Mouse (Mus musculus) left cerebral cortex, postnatal 36 days (tissue): ENCODE data around the gene Tmco5b. TPM values are rescaled to one million over a fixed set of nuclear protein-coding genes. Genes with fewer than 3 reads are reported as not detected.

Experiments
- DNase-seq, 2 experiments: peaks; one replicate each; pipeline ENCODE4 v3.0.0; 2021 to 2022; ENCODE audit warnings: low spot score in 2 of 2, mixed read lengths in 1 of 2
- intact Hi-C: fragments of 180-260 bp; cut with DNase I; formaldehyde crosslinking; loops from one replicate; pipeline ENCODE4 v1.15.1; 2025
- total RNA-seq, 2 experiments: library from RNA; stranded (reverse); gene quantifications; 2 replicates each; pipeline ENCODE4 v1.2.3; 2021

Tmco5b gene
- not detected for total RNA-seq

DNA sequence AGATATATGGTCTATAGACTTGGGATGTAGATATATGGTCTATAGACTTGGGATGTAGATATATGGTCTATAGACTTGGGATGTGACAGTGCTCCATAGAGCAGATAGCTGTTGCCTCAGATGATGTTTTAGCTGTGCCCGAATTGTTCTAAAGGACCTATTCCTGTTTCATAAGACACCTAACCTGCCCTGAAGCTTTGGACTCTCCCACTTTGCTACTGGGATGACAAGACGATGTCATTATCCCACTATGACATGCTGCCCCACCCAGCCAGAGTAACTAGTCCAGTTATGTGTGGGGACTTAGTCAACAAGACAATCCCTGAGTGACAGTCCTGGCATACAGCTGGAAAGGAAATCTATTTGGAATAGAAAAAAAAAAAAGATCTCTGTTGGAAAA is at the start of gene Tmco5b:
Gene Tmco5b, plus strand, starts transcription at position 301 of the 400 bp plus-strand sequence.
- no peak for DNase-seq
- intact Hi-C loops = no loop called here

DNA sequence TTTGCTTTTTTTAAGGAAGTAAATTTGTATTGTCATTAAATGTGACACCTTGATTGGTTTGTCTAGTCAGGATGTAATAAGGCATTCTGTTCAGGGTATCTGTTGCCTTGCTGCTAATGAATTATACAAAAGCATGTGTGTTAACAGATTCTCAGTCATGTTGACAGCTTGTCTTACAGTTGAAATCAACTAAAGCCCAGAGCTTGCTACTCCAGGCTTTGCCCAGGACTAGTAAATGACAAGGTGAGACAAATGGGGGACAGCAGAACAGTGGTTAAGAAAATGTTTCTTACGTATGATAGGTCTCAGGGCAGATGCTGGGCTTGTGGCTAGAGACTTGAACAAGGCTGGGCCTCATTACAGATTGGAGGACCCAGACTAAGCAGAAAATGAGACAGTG is 48.5 kb upstream of the Tmco5b start:
- DNase-seq = no peak
- intact Hi-C loops = no loop called here

DNA sequence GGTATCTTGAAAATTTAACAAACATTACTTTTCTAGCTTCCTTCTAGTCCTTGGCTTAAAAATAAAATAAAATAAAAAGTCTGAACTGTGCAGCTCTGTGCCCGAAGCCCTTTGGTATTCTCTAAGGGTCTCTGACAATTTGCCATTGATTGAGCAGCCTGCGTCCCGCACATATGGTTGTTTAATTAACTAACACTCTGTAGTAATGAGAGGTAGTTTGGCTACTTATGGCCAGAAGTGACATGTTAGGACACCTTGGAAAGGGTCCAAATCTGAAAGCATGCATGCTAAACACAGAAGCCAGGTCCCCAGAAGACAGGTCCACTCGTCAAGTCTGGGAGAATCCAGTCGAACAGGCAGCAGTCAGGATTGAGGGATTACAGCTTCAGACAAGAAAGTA is 46.7 kb upstream of the Tmco5b start:
- DNase-seq = no peak
- intact Hi-C loops = no loop called here

DNA sequence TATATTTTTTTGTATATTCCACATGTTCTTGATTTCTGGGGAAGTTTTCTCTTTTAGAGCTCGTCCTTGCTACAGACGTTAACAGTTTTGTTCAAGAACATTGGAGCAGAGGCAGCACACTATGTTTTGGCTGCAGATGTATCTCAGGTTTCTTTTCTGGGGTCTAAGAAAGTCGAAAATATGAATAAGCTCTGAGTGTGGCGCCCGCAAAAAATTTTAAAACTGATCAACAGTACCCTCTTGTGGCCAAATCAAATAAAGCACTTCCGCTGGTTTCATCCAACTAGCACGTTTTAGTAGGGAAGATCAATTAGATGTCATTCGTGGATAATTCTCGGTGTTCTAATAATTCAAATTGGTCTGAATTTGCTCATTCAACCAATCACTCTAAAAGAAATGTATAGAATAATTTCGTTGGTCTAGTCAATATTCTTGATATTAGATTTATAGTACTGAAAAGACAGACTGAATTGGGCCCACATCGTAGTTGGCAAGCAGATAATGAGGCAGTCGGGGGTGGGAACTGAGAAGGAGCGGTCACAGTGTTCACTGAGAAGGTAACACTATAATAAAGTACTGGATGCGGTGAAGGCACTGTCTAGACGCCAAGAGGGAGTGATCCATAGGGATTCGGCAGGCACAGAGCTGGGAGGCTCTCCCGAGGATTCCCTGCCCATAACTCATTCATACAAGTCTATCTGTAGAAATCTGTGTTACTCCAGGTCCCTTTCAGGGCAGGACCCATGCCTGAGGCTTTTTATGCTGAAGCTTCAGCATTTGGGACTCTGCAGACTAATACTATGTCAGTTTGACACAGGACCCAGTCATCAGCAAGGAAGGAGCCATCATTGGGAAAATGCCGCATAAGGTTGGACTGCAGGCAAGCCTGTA is 17.1 kb downstream of the Tmco5b start:
- intact Hi-C loops = loop anchor here (2.0 to 10.0 kb wide), 4 partner anchors 500 to 798 kb away; no protein-coding TSS in a partner anchor
- DNase-seq = peak; percentile 32 to 37

DNA sequence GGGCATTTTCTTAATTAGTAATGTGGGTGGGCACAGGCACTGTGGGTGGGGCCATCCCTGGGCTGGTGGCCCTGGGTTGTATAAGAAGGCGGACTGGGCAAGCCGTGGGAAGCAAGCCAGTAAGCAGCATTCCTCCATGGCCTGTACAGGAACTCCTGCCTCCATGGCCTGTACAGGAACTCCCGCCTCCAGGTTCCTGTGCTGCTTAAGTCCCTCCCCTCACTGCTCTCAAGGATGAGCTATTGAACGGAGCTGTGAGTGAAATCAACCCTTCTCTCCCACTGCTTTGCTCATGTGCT is 17.7 kb downstream of the Tmco5b start:
- DNase-seq = no peak
- intact Hi-C loops = loop anchor here (2.0 to 10.0 kb wide), 4 partner anchors 501 to 798 kb away; no protein-coding TSS in a partner anchor

DNA sequence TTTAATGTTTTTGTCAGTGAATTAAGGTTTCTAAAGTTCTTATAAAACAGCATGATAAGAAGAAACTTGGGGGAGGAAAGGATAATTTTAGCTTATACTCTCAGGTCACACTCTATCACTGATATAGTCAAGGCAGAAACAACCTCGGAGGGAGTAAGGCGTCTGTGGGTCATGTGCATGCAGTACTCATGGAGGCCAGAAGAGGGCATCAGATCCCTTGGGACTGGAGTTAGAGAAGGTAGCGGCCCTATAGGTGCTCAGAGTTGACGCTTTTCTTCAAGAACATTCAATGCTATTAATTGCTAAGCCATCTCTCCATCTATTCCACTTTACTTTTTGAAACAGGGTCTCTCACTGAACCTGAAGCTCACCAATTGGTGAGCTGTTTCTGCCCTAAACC is 19.8 kb downstream of the Tmco5b start:
- intact Hi-C loops = loop anchor here (2.0 to 10.0 kb wide), 5 partner anchors 92 to 801 kb away; no protein-coding TSS in a partner anchor

DNA sequence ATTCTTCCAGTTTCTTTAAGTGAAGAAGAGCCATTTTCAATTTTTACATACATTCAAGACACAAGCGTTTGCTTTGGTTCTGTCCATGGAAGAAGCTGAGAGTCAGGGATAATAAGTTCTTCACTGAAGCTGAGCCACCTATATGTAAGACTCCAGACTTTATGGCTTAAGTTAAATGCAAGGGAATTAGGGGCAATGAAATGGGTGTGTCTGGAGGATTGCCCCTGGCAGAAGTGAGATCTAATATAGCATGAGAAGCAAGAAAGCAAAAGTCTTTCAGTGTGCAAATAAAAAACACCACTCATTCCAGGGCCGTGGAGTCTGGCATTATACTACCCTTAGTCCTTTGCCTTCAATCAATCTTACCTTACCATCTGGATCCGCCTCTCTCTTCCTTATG is 25.7 kb downstream of the Tmco5b start:
- DNase-seq = no peak
- intact Hi-C loops = no loop called here

More for the DNA sequence above, 19.8 kb downstream of the Tmco5b start:
- DNase-seq = peak; percentile 74 to 79

DNA sequence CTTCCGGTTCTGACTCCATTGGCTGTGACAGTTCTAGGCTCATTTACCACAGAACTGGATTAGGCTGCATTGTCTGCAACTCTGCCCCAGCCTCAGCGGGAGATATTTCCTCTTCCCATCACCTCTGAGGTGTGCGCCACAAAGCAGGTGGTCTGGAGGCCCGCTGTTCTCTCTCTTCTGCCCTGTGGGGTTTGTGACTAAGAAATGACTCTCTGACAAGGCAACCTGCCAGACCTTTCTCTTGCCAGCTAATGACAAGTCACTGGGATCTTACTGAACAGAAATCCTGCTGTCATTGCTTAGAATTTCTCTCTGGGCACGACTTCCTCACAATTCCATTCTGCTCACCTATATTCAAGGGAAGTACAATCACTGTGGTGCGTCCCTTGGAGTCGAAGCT is 37.5 kb downstream of the Tmco5b start:
- intact Hi-C loops = no loop called here
- DNase-seq = no peak

DNA sequence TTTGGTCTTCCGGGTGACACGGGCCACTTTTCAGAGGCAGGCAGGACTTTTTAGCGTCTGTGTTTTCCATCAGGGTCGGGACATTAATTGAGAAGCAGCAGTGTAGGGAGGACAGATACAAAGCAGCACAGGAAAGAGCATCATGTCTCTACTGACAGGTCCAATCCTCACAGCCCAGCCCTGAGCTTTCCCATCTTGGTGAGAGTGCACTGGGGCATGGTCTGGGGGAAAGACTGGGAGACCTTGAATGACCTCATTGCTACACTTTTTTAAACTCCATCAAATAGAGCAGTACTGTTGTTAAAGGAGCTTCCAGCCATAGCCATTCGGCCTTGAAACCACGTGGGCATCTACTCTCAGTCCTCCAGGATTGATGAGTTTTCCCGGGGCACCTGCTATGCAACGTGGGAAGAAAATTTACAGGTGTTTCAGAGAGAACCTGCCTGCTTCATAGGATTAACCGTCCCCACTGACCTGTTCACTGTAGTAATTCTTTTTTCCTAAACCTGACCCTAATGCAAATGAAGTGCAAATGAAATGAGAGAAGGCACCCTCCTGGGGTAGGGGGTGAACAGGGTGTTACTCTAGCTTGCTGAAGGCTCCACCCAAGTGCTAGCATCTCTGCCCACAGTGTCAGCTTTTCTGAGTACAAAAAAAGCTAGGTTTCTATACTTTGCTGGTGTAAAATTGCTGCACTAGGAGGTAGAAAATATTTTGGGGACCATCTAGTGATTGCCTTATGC is 48.4 kb downstream of the Tmco5b start:
- DNase-seq = no peak
- intact Hi-C loops = no loop called here

DNA sequence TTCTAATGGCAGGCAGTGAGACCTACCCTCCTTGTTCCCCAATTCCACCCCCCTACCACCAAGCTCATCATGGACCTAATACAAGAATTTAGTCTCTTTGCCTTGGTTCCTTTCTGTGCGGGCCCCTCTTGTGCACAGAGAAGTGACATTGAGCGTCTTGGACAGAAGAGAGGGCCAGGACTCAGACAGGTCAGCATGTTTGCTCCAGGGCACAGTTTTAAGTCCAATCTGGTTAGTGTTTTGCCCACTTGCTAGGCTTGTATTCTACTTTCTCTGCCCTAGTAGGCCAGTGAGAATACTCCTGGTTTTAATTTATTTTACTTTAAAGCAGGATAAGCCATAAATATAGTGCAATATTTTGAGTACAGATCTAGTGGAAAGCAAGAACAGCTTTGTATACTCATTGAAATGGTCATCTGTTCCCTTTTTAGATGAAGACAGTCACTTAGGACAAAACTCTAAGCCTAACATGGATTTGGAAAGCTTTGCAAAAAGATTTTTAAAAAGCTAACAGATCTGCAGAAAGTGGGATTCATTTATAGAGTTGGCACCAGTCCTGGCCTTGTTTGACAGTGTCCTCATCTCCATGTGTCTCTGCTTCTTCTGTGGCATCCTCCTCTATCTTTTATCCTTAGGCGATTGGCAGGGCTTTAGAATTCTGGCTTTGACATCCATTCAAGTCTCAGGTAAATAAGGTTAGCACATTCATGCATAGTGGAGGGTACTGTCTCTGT is 50.2 kb downstream of the Tmco5b start:
- intact Hi-C loops = loop anchor here (5.0 kb wide), 1 partner anchor 52 kb away; no protein-coding TSS in a partner anchor
- DNase-seq = no peak

DNA sequence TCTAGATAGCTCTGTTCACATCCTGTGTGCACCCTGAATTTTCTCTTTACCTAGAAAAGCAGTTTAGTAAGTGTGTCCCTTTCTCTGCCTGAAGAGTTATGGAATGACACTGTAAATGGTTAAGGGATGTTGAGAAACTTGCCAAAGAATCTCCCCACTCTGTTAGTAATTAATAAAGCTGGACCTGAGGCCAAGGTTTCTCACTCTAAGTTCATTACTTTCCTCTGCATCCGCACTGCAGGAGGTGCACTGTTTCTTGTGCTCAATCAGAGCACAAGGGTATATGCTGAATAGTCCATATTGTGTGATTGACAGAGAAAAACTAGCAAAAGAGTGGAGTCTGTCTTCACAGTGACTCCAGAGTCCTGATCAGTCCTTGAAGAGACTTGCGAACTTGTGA is 59.0 kb downstream of the Tmco5b start:
- no peak for DNase-seq
- intact Hi-C loops = no loop called here

Other genes with a start within 250 kb of the Tmco5b start
- gene Ryr3, start 68.6 kb upstream of the Tmco5b start, total RNA-seq = 10 to 100 TPM; 23.0 to 39.3 TPM
- gene Fmn1, start 42.0 kb downstream of the Tmco5b start, total RNA-seq = 10 to 100 TPM; 38.3 to 45.8 TPM